Mouse (Mus musculus) thymus, adult 2 months (tissue): ENCODE measurements around the gene Naa38.

Experiments used
- CTCF ChIP-seq: fragments of 200-500 bp; IDR thresholded peaks from 2 replicates; pipeline ENCODE4 v1.5.1; 2012; ENCODE audit warnings: mild to moderate bottlenecking, control low read depth, low read length, moderate library complexity, borderline replicate concordance; ENCODE audit not compliant: control insufficient read depth, poor library complexity, insufficient read depth; ENCODE audit errors: extremely low read depth
- POLR2A ChIP-seq: fragments of 200-500 bp; IDR thresholded peaks from 2 replicates; pipeline ENCODE4 v1.6.1; 2012; ENCODE audit warnings: mild to moderate bottlenecking, low read length, control low read depth, moderate library complexity; ENCODE audit not compliant: control insufficient read depth, poor library complexity, insufficient read depth; ENCODE audit errors: extremely low read depth

DNA sequence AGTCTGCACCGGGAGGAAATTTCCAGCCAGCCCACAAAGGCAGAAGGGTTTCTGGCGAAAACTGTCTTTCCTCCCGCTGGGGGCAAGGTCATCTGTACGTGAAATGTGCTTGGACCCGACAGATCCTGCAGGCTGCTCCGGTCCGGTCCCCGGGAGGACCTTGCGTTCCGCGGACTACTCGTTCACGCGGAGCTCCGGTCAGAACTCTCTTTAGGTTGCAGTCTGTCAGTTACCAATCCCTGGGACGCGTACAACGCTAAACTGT, 14.7 kb downstream of the Naa38 start:
- TF ChIP-seq CTCF, result no peak
- TF ChIP-seq POLR2A, result no peak
